Mouse (Mus musculus) brain, embryonic 18.5 days (tissue): ENCODE measurements around the gene Acbd6.

ENCODE experiments used
- DNase-seq: peaks from one replicate; pipeline ENCODE4 v3.0.0-alpha.2; 2012; ENCODE audit warnings: low read depth, low spot score

The Acbd6 gene

DNA sequence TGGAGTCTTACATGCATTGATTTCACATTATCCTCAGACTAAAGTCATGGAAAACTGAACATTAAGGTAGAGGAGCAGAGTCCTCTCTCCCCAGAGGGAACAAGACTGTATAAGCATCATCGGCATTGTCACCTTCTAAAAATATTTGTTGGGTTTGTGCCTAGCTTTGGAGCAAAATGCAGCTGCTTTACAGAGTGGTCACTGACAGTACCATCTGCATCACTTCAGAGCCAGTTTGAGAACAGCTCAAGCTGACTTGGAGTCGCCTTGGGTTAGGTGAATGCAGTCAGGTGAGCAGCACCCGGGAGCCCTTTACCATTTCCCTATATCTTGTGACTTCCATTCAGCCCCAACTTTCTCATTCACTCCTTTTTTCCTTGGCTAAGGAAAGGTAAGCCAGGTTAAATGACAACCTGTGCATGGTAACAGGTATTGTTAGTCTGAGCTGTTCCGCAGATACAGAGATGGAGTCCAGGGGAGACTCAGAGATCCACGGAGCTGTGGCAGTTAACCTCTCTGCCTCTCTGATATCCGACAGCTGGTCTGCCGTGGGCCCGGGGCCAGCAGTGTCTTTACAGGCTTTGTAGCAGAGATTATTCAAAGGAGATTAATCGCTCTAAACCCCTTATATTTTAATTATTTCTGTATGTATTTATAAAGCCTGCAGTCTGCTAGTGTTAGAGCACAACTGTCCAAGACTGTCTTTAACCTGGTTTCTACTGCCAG is 92.4 kb downstream of the Acbd6 start:
- no peak for DNase-seq

DNA sequence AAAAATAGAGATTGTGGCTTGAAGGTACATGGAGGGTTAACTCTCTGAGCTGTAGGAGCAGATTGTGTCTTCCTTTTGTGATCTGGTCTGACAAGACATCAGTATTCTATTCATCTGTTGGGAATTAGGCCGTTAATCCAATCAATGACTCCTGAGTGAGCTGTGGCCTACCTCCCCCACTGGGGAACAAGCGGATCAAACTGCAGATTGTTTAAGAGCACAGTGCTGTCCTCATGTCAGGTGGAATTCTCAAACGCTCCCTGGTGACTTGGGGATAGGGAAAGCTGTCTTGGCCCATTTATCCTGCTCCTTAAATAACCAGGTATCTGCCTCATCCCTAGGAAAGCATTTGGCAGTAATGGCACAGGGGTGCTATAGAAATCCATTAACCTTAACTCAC is 97.0 kb downstream of the Acbd6 start:
- no peak for DNase-seq

DNA sequence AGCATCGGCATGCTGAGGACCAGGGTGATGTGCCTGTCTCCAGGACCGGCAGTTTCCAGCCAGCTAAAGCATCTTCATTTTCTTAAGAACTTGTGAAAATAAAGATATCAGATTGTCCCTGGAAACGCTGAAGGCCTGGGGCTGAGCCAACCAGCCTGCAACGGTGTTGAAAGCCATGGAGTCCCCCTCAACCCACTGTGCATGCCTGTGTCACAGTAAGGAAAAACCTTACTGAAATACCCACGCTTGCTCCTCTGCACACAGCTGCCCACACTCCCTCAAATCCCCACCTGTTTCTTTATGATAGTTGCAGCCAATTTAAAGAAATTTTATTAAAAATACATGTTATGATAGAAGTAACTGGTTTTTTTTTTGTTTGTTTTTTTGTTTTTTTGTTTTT is 98.4 kb downstream of the Acbd6 start:
- DNase-seq, result no peak

DNA sequence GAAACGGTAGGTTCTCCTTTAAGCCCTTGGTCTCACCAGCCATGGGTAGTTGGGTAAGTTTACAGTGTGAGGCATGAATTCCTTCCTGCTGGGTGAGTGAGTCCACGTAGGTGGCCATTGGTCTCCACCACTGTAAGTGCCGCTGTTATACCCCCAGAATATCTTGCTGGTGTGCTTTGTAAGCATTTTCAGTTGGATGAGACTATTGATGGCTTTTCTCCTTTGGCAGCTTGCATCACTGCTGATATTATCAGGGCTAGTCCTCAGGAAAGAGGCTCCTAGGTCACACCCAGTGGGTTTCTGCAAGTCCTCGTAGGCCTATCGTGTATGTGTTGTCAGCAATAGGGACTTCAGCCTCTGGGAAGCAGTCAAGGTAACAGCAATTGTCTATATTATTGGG is 106.1 kb downstream of the Acbd6 start:
- no peak for DNase-seq

DNA sequence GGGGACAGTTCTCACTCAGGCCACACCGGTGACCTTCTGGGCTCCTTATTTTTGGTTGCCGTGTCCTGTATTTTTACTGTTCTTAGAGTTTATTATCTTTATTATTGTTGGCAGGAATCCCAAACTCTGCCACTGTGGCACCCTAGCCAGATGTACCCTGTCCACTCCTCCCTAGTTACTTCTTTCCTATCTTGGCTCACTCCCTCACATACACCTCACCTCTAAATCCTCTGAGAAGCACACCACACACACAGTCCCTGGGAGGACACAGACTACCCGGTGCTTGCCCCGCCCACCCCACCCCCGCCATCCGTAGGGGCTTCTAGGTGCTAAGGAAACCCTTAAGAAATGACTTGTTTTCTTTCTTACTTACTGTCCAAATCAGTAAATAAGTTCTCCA is 117.7 kb downstream of the Acbd6 start:
- no peak for DNase-seq

DNA sequence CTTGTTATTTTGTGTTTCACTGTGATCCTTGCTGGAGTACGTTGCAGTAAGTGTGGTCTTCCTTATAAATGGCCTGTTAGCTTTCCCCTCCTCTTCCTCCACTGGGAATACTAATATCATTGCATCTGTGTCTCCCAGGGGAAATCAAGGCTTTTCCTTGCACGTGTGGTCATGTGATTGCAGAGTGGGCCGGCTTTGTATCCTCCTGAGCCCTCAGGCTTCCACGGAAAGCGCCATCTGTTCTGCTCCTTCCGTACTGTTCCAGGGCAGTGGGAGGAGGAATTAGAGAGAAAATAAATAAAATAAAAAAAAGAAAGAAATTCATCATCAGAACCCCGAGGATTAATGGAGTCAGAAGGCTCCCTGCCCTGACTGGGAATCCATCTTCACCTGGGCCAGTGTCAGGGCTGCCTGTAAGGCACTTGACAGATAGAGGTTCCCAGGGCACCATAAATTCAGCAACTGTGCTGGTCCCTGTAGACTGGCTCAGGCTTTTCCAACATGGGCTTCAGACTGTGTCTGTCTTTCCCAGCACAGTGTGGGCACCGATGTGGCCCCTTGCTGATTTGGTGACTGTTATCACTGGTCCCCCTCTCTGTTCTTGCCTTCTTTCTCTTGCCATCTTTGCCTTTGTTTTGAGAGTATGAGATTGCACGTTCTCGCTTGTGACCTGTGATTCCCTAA is 123.3 kb downstream of the Acbd6 start:
- no peak for DNase-seq

DNA sequence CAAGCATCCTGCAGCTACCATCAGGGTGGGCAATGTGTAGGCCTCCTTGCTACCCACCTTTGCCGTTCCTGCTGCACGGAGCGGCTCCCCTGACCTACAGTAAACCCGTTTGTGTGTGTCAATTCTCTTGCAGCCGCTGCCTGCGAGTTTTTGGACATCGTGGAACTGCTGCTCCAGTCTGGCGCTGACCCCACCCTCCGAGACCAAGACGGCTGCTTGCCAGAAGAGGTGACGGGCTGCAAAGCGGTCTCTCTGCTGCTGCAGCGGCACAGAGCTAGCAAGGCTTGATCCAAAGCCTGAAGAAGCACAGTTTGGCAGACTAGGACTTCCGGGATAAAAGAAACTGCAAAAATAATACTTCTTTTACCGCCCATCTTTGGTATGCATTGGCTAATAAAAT is 128.9 kb downstream of the Acbd6 start:
- DNase-seq, result no peak

DNA sequence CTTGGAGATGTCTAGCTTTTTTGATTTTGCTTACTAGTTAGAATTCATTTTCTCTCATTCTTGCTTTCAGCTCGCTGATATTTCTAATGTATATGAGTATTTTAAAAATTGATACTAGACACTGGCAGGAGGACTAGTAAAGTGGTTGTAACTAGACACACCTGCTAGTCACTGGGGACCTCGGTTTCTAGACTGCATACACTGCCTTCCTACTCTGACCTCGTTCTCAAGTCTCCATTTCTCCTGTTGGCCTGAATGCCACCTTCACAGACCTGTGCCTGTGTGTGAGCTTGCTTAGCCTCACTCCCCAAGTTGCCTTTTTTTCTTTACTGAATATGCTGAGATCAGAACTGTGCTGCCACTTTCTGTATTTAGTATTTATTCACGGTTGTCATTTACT is 131.2 kb downstream of the Acbd6 start:
- DNase-seq, result no peak

DNA sequence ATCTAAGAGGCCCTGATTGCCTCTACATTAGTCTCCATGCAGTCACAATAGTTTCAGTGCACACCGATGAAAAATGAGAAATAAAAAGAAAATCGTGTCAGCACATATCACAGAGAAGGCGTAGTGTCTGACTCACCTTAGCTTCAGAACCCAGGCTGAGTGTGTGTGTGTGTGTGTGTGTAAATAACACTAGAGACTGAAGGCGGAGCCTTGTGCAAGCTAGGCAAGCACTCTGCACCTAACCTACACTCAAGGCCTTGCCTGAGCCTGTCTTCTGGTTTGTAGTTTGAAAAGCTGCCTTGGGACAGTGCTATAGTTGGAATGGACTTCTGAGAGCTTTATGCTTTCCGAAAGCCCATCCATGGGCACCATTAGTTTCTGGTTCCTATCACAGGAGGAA is 131.6 kb downstream of the Acbd6 start:
- no peak for DNase-seq

DNA sequence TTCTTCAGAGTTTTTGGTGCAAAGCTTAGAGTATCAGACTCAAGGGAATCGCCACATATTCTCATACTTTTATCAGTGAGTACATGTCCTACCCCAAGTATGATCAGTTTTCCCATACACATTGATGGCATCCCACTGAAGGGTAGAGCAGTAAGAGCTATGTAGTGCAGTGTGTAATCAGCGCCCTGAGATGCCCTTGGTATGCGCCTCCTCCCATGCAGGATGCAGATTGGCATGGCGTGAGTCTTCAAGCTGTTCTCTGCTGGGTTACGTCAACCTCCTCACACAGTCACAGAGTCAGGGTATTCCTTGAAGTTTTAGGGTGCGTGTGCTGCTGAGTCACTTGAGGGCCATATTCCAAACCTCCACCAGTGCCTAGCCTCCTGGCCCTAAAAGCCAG is 134.3 kb downstream of the Acbd6 start:
- no peak for DNase-seq

DNA sequence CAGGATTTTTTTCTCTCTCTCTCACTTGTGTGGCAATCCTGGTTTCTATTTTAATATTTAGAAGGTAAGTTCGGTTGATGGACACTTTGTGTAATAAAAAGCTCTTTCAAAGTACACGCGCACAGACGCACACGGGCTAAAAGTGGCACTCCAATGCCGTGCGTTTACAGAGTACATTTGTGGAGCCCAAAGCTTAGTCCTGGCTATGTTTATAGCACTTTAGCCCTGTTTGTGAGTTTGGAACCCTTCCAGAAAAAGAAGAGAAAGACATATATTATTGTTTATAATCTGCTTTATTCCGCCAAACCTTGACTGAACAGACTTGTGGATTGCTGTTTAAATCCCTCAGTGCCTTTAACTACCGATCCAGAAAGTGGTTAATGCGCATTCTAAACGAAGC is 135.1 kb downstream of the Acbd6 start:
- no peak for DNase-seq

DNA sequence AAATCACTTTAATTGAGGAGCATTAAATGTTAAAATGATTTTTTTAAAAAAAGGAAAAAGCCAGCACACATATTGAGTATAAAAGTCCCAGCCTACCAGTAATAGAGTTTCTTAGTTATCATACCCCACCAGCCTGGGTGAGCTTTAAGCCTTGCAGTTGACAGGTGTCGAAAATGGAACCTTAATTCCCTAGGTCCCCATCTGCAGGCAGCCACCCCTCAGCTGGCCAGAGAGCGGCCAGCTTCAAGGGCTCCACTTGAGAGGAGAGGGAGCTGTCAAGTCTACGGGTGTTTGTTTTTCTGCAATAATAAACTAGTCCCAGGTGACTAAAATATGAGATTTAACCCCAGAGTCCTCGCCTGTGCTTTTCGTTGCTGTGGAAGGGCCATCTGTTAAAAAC is 135.5 kb downstream of the Acbd6 start:
- DNase-seq, result no peak

DNA sequence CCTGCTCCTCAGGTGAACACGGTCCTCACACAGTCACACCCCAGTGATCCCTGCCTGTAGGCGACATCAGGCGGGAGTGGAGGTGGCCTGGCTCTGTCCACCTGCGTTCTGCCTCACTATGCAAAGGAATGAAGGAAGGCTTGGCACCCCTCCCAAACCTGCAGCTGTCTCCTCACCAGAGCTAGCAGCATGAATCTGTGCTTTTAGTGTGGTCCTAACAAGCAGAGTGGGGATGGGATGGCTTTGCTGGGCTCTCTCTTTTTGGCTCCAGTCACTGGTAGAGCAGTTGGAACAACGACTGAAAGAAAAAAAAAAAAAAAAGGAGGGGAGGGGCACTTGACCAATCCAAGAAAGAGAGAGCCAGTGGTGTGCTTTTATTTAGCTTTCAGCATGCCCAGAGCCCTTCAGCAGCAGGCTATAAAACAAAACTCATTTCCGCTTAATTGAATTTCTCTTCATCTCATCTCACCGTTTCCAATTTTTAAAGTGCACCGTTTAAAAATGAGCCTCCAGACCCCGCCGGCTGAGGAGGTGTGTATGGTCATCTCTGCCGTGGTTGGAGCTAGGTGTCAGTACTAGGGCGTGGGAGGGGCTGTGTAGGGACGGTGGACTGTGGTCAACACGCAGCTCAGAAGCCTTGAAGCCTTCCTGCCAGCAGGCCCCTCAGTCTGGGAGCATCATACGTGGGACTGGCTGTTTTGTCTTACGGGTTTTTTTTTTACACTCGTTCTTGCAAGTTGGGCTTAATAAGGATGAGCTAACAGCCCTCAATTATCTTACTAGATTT is 140.6 kb downstream of the Acbd6 start:
- DNase-seq, result peak; percentile 16

DNA sequence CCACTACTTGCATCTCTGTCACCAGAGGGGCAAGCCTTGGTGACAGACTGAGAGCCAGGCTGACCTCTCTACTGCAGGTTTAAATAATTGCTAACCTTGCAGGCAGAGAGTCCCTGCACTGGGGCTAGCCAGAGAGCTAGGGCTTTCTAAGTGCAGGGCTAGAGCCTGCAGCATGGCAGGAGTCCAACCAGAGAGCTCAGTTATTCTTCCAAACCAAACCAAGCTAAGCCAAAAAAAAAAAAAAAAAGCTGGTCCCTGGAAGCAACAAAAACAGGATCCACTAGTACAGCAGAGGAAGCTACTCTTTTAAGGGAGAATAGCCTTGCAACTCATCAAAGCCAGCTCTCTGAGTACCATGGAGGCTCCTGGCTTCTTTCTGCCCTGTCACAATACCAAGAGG is 143.0 kb downstream of the Acbd6 start:
- no peak for DNase-seq

DNA sequence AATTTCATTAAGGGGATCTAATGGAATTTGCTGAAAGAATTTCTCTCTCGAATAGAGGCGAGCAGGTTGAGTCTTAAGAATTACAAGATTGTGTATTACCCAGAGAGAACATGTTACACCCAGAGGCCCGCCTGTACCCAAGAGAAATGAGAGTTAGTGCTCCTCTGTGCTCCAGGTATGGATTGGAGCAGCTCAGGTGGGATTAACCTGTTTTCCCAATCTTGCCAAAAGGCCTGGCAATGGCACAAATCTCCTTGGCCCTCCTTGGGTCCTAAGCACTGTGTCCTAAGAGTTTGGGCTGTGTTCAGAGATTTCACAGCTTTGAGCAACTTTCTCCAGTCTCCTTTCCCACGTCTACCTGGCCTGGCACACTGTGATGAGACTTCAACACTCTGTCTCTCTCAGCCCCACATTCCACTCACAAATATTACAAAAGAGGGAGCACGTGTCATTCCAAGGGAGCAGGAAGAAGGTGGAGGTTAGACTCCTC is 145.3 kb downstream of the Acbd6 start:
- no peak for DNase-seq

DNA sequence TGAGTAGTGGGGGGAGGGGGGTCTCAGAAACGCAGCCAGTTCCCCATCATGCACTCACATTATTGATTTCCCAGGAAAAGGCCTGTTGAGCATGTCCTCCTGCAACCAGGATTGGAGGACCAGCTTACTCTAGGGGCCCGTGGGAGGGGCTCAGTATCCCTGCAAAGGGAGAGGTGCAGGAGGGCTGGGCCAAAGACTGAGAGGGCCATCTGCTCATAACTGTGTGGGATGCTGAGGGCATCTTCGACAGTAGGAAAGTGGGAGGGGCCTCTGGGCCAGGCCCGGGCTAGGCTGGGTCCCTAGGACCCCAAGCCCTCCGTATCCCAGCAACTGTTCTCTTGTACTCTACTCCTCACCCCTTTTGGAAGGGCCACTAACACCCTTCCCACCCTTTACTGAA is 146.3 kb downstream of the Acbd6 start:
- DNase-seq, result no peak

DNA sequence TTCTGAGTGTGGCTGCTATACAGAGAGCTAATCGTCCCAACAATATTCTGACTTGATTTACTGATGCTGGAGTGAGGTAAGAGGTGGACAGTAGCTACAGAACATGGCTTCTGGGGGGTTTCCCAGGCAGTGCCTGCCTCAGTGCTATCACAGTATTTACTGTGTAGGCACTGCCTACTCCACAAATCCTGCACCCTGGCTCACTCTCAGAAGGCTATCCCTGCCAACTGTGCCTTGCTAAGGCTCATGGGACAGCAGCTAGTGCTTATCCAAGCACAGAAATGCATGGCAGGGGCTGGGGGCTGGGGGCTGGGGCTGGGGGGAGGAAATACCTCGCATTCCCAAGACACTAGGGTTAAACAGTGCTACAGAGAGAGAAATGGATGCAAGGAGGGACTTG is 155.4 kb downstream of the Acbd6 start:
- no peak for DNase-seq

DNA sequence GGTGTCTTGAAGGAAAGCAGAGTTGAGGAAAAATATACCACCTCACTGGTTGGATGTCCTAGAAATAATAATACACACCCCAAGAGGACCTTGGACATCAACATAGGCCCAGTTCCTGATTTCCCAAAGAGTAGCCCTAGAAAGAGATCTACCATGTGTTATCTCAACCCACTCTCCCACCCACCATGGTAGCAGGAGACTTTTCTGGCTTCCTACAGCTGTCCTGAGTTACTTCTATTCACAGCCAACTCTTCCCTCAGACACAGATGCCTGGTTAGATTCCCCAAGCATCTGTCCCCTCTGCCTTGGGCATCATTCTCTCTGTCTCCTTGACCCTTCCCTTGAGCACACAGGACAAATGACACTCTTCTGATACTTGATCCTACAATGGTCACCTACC is 157.4 kb downstream of the Acbd6 start:
- no peak for DNase-seq

DNA sequence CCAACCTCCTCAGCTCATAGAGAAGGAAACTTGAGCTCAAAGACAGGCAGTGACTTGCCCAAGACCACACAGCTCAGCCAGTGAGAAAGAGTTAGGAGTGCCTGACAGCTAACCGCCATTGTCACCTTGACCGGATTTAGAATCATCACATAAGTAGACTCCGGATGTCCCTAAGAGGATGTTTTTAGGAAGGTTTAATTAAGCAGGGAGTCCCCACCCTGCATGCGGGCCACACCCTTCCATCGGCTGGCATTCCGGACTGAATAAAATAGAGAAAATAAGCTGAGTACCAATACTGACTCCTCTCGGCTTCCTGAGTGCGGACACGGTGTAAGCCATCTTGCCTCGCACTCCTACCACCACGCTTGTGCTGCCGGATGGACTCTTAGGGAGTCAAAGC is 159.4 kb downstream of the Acbd6 start:
- DNase-seq, result no peak

DNA sequence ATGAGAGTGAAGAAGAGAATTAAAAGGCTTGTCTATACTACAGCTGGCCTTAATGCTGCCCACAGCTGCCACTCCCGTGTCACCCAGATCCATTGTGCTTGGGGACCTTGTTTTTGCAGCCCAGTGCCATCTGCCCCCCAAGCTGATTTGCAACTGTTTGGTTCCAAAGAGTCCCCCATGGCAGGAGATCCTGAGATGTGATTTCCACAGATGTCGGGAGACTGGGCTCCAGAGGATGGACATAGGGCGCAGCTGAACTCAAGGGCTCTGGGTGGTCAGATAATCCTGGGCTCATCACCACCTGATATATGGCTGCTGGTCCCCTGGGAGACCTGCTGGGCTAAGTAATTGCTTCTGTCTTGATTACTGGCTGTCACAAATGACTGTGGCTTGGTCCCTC is 160.9 kb downstream of the Acbd6 start:
- no peak for DNase-seq

DNA sequence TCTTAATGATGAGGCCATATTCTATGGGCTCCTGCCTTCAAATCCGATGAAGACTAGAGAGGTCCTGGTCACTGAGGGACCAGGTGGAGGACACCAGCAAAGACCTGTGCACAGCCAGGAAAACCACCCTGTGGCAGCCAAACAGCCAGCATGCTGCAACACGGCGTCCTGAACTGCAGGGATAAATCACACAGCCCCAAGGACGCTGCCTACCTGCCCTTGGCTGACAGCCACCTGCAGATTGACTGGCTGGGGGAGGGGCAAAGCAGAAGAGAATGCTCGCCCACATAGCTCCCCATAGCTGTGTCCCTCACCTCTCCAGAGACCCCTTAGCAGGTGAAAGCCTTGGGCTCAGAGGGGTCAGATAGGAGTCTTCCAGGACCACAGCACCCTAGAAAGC is 162.1 kb downstream of the Acbd6 start:
- no peak for DNase-seq

DNA sequence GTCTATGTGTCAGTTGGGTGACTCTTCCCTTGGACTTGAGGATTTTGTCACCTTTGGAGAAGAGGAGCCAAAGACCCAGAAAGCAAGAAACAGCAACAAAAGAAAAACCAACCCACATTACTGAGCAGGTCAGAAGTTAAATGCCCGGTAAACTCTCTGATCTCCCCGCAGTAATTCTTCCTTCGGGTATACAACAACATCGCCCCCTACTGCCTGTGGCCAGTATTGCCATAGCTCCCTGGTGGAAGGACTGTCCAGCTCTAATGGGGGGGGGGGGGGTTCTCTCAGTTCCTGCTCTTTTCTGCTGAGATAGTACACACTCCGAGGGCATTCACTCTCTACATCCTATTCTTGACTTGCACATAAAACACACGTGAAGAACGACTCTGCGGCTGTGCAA is 163.5 kb downstream of the Acbd6 start:
- DNase-seq, result no peak

DNA sequence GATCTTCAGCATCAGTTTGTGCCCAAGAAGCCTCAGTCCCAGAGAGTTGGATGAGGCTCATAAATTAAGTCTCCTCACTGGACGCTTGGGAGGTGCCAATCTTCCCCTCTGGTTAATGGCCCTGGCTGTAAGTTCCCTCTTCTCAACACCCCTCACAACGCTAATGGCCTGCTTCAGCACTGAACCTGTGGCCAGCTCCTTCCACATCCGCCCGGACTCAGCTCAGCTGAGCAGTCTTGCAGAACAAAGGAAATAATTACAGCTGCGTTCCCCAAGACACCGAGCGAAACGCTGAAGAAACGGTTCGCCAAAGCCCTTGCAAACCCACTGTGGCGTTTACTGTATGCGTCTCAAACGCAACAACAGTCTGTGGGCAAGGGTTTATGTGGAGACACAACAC is 164.3 kb downstream of the Acbd6 start:
- DNase-seq, result no peak
